Mouse (Mus musculus) megakaryocyte, adult 5-6 weeks (primary cell): ENCODE results near the gene Duox1. TPM values are rescaled to one million over a fixed set of nuclear protein-coding genes. Genes with fewer than 3 reads are reported as not detected.
A peak's percentile ranks its signal among the peaks of the same experiment; 100 is the strongest.
"Not testable (repeated sequence)": the region's sequence is repeated elsewhere in the genome, so short reads cannot be mapped to it uniquely, and the experiment has no call there.

Experiments used
- ATAC-seq: 2 replicates; pipeline ENCODE4 v1.8.0; 2016; ENCODE audit warnings: mild to moderate bottlenecking, inconsistent platforms; ENCODE audit not compliant: poor library complexity, severe bottlenecking
- total RNA-seq, 2 experiments: library from RNA; stranded (forward) in 1 of 2; stranded (reverse) in 1 of 2; fragments of 153-499, 151-499 nt in 1 of 2; fragments of 221-1000, 200-1000 nt in 1 of 2; gene quantifications; 2 replicates each; pipeline versions ENCODE4 v1.2.3 to v1.2.4; 2015 to 2017

The Duox1 gene
- total RNA-seq, 2 experiments from 2014 or later: not detected

DNA sequence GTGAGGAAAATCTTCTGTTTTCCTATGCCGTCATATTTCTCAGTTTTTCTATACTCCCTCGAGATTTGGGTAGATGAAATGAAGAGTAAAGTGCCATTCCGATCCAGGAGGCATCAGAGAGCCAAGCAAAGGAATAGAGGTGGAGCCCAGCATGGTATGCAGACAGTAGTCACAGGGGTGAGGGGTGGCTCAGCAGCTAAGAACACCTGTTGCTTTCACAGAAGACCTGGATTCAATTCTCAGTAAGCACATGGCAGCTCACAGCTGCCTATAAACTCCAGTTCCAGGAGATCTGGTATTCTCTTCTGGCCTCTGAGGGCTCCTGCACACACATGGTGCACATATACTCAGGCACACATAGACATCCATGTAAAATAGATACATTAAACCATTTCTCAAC, 56.6 kb downstream of the Duox1 start:
- ATAC-seq: no peak

DNA sequence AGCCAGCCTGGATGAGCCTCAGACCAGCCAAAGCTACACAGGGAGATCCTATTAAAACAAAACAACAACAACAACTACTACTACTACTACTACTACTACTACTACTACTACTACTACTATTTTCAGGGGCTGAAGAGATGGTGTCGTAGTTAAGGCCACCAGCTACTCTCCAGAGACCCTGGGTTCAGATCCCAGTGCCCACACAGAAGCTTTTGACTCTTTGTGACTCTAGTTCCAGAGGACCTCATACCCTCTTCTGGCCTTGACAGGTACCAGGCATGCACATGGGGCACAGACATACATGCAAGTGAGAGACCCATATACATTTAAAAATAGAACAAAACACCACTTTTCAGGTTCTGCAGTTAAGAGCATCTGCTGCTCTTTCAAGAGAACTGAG, 57.1 kb downstream of the Duox1 start:
- no peak for ATAC-seq

DNA sequence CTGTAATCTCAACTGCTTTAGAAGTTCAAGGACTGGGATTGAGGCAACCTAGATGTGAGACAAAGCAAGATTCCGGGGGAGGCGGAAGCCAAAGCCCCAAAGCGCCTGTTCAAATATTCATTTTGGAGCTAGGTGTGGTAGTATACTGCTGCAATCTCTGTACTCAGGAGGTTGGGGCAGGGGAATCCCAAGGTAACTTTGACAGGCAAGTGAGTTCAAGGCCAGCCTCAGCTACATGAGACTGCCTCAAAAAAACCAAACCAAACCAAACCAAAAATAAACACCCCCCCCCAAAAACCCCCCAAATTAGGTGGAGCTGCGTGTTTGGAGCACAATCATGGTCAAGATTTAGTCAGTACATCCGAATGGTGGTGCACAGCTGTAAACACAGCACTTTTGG, 58.5 kb downstream of the Duox1 start:
- no peak for ATAC-seq

DNA sequence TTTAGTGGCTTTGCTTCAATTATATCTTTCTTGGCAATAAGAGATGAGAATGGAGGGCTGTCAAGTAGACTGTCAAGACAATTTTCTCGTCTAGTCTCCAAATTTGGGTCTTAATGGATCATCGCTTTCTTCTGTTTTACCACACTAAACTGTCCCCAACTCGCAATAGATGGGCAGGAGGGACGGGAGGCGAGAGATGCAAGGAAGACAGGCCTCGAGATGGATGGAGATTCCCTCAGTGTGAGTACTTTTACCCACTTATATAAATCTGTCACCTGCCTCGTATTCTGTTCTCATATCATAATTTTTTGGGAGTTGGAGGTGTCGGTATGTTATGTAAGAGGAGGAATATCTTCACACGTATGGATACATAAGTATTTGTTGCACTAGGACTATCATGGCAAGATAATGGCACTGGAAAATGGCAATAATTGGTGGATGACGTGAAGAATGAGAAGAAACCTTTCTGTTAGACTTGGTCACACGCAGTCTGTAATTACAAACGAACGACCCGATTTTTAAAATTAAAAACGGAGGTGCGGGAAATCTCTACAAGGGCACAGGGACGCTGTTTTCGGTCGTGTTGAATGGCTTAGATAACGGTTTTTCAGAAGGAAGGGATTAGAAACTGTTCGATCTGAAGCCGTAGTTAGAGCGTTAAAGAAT, 59.3 kb downstream of the Duox1 start:
- ATAC-seq: no peak

DNA sequence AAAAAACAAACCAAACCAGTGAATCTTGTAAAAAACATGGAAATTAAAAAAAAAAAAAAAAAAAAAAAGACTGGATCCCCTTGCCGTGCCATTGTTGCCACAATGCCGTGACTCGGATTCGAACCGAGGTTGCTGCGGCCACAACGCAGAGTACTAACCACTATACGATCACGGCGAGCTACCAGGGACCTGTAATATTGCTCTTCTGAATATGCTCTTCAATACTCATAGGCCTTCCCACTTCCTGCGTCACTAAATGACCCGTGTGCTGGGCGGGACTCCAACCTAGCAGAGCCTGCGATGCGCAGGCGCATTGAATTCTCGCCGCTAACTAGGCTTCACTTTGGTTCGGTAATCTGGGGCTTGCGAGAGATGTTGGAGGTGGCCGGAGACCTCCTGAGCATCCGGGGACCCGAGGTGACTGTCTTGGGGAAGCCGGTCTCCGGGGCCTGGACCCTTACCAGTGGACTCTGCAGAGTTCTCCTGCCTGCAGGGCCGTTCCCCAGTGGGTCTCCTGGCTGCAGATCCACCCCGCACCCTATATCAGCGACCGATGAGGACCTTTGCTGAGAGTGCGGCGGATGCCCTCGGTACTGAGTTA, 60.0 kb downstream of the Duox1 start:
- ATAC-seq: peak; percentile 61

DNA sequence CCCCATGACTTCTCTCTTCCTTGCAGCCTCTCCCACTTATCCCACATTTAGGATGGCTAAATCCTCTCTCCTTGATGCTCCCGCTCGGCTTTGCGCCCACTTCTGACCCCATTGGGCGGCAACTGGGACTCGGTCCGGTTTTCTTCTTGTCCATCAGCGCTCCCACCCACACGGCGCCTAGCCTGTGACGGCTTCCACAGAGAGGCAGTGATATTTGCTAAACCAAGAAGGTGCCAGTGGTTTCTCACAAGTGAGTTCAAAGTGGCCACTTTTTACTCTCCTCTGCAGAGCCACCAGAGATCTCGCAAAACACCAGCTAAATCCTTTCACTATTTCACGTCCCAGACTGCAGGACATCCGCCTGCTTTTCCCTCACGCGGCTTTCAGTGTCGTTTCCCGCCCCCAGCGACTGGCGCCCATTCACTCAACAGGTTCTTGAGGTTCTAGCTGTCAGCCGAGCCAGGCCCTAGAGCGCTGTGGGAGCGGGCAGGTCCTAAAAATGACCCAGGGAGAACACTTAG, 60.6 kb downstream of the Duox1 start:
- peak; percentile 12 for ATAC-seq

DNA sequence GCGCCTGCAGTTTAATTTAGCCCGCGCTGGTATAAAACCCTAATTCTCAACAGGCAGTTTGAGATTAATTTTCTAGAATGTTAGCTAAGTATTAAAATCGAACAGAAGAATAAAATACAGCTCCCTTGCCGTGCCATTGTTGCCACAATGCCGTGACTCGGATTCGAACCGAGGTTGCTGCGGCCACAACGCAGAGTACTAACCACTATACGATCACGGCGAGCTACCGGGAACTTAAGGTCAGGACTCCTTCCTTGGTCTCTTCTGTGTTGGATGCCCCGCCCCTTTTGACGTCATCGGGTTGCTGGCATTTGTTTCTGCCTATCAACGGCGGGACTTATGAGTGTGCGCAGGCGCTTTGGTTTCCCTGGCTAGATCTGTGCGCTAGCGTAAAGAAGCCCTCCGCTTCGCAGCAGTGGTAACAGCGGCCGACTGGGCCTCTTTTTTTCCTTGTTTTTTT, 61.8 kb downstream of the Duox1 start:
- ATAC-seq: peak; percentile 59

DNA sequence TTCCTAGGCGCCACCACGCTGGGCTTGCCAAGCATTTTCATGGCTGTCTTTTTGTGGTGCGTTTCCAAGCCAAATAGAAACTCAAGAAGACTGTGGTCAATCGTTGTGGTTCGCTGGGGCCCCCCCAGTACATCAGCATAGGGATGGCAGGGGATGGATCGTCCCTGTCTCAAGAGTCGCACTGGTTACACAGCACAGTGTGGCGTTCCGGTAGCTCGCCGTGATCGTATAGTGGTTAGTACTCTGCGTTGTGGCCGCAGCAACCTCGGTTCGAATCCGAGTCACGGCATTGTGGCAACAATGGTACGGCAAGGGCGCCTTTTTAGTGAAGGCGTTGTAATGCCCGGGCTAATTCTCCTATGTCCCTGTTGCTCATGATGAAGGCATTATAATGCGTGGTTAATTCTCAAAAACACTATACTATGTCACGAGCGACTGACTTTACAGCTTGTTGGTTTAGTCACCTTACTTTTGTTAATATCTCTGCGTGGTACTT, 62.3 kb downstream of the Duox1 start:
- peak; percentile 28 for ATAC-seq

DNA sequence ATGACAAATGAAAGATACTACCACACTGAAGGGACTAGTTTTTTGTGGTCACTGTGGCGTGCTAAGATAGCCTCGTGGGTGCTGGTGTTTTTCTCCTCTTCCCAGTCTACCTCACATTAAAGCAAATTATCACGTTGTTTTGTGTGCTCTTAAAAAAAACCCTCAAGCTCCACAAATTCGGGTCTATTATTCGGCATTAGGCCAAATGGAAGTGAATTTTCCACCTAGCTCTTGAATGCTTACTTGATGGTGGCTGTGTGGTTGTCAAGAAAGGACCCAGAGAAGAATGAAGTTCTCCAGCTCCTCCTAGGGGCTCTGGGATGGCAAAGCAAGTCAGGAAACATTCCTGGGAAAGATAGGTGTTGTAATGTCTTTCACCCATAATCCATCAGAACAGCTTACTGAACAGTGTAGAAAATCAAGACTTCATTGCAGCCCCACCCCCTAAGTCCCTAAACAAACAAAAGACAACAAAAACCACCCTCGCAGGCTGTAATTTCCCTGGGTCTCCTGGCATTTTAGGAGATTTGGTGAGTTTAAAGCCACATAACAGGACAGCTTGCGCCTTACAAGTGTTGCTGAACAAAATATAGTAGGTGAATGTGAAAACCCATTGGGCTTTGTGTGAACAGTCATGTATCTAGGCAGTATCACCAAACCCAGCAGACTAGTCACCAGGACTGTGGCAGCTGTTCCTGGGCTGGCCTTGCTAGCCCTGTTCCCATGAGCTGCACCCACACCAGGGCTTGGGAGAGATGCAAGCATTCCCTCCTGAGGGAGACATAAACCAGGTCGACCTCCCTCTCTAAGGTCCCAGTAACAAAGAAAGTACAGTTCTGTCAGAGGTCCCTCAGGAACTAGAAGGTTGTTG, 63.2 kb downstream of the Duox1 start:
- ATAC-seq: no peak

DNA sequence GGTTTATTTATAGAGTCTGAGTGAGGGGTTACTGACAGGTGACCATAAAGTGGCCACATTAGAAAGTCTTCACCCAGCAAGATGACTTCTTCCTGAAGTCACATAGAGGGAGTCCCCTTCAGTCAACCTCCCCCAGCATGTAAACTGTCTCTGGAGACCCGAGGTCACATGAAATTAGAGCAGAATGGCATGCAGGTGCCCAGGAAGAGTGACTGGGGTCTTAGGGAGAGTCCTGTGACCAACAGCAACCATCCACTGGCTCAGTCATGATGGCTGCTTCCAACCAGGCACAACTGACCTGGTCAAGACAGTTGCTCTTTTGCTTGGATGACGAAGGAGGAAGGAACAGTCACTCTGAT, 63.8 kb downstream of the Duox1 start:
- no peak for ATAC-seq

DNA sequence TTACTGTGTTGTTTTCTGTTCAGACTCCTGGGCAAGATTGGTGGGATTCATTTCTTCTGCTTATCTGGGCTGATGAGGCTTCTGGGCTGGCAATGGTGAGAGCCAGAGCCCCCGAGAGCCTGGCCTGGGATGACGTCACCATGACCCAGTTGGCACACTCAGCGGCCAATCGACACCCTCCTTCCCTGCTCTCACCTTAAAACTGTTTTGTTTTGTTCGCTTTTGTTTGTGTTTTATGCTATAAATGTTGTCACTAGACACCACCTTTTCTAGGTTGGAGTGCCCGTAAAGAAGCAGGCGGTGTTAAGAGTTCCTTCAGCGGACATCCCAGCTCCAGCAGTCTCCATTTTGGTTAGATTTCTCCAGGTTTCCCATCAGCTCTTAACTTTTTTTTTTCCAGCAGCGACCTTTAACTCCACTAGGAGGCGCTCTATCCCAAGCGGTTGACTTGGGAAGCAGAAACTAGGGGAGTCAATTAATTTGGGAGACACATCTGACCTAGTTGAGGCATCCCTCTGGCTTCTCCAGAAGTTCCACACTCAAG, 65.4 kb downstream of the Duox1 start:
- ATAC-seq: peak; percentile 23

DNA sequence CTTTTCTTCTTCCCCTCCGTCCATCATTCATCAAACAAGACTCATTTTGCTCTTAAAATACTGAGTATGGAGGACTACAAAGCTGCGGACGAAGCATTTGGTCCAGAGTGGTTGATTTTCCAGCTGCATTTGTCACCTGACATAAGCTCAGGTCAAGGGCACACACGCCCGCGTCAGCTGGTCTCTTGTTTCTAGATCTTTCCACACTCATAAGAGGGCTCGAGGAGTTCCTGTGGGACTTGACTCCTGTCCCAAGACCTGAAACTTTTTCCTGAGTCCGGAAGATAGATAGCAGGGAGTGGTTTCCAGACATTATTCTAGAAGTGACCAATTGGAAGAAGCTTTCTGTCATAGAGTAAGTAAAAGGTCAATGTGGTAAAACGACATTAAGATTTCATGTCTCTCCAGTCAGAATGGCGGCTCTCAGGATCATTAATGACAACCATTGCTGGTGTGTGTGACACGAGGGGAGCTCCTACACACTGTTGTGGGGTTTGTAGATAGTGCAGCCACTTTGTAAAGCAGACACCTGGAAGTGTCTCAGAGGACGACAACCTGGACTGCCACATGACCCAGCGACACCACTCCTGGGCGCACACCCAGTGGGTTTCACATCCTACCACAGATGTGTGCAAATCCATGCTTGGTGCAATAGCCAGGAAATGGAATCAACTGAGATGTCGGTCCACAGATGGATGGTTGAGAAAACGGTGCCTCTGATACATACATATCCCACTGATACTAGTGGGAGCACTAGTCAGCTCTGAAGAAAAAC, 66.0 kb downstream of the Duox1 start:
- ATAC-seq: no peak

DNA sequence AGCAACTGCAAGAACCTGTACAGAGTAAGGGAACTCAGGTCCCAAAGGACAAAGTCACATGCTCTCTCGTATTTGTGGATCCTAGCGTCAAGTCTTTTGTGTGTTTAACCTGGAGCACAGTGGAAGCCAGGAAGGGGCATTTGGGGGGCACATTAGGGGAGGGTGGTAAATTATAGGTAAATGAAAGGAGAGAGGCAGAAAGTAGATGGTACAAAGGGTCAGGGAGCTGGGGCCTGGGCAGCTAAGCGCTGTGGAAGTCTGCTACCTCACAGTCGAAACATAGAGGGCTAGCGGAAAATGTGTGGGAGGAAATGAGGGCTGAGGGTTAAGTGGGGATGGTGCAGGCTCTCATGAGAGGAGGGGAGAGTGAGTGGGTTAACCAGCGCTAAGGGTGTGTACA, 66.6 kb downstream of the Duox1 start:
- ATAC-seq: no peak

DNA sequence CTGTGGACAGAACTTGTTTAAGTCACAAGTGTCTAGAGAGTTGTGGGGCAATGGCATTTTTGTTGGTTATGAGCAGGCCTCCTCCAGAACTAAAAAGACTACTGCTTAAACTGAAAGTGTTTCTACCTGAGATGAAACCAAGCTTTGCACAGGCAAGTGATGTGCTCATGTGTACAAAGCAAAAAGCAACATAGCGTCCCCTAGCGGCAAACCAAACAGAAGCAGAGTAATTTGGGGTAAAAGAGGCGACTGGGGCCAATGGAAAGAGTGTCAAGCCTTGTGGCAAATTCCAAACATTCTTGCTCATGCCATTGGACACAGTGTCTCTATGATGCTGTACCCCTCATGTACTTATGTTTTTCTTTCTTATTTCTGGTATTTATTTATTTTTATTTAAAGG, 69.6 kb downstream of the Duox1 start:
- no peak for ATAC-seq

DNA sequence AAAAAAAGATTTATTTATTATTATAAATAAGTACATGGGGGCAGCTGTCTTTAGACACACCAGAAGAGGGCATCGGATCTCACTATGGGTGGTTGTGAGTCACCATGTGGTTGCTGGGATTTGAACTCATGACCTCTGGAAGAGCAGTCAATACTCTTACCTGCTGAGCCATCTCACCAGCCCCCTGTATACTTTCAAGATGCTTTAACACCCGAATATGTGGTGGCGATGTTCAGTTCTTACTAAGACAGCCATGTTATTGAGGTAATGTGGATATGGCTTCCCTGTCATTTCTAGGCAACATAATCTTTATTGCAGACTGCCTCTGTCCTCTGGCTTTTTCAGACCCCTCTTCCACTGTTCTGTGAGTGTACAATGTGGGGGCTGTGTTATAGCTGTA, 71.7 kb downstream of the Duox1 start:
- ATAC-seq: not testable (repeated sequence)

DNA sequence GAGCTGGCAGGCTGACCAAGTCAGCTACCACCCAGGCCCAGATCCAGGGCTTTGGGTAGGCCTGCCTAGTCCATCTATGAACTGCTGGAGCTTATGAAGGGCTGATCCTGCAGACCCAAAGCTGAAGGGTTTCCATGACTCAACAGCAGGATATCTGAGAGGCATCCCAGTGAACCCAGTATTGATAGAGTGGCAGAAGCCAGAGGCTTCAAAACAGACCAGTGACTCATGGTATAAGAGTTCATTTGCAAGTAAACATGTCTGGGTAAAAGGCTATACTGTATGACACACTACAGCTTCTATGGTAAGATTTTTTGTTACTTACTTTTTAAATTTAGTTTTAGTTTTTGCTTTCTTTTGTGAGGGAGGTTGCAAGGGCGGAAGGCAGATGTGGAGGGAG, 80.7 kb downstream of the Duox1 start:
- ATAC-seq: no peak
